Mouse (Mus musculus): ENCODE results near the gene Lgals4. TPM values are rescaled to one million over a fixed set of nuclear protein-coding genes. Genes with fewer than 3 reads are reported as not detected.

The Lgals4 gene
- polyA plus RNA-seq, 1 experiment from 2014 or later, result 6.2 TPM

GRCm38 (mm10) chr7:28796562-28796975, 37.1 kb upstream of the Lgals4 start:
- H3K9me3 ChIP-seq, result no peaks in the 10 kb centered on the region
- ATAC-seq (ENCODE audit: low read depth), result peak; percentile 67
- H3K4me1 ChIP-seq (replicated peaks), result peaks cover 9% of the 10 kb centered on the region
- 18% methylated on average over 32 of the region's 32 CpGs for WGBS
- peak overlapping the region; percentile 16 for H3K4me3 ChIP-seq
- H3K4me2 ChIP-seq, result peak overlapping the region; percentile 46
- no peaks in the 10 kb centered on the region for H3K27me3 ChIP-seq
- H3K27ac ChIP-seq (replicated peaks), result no peak overlapping the region
- peak overlapping the region; percentile 2; the same call in 1 of the 2 replicates for H3K9ac ChIP-seq
- H3K36me3 ChIP-seq, result no peaks in the 10 kb centered on the region

GRCm38 (mm10) chr7:28799994-28800393, 33.7 kb upstream of the Lgals4 start:
- no peak overlapping the region for H3K4me3 ChIP-seq
- ATAC-seq (ENCODE audit: low read depth), result no peak
- no peak overlapping the region for H3K9ac ChIP-seq
- H3K4me1 ChIP-seq (replicated peaks), result peaks cover 28% of the 10 kb centered on the region
- no peak overlapping the region for H3K4me2 ChIP-seq
- no peaks in the 10 kb centered on the region for H3K27me3 ChIP-seq
- H3K36me3 ChIP-seq, result no peaks in the 10 kb centered on the region
- WGBS, result 94% methylated on average over 9 of the region's 9 CpGs
- H3K9me3 ChIP-seq, result no peaks in the 10 kb centered on the region
- no peak overlapping the region for H3K27ac ChIP-seq (replicated peaks)

GRCm38 (mm10) chr7:28801451-28801850, 32.2 kb upstream of the Lgals4 start:
- H3K27ac ChIP-seq (replicated peaks), result peak overlapping the region; percentile 78; the same call in 1 of the 2 replicates
- no peaks in the 10 kb centered on the region for H3K9me3 ChIP-seq
- H3K36me3 ChIP-seq, result no peaks in the 10 kb centered on the region
- no peak overlapping the region for H3K4me3 ChIP-seq
- H3K4me1 ChIP-seq (replicated peaks), result peaks cover 25% of the 10 kb centered on the region
- no peak overlapping the region for H3K9ac ChIP-seq
- 72% methylated on average over 3 of the region's 3 CpGs for WGBS
- no peaks in the 10 kb centered on the region for H3K27me3 ChIP-seq
- no peak for ATAC-seq (ENCODE audit: low read depth)
- no peak overlapping the region for H3K4me2 ChIP-seq

GRCm38 (mm10) chr7:28801901-28802670, 31.6 kb upstream of the Lgals4 start:
- H3K36me3 ChIP-seq, result no peaks in the 10 kb centered on the region
- H3K9me3 ChIP-seq, result no peaks in the 10 kb centered on the region
- no peaks in the 10 kb centered on the region for H3K27me3 ChIP-seq
- peaks cover 19% of the 10 kb centered on the region for H3K4me1 ChIP-seq (replicated peaks)
- no peak overlapping the region for H3K4me2 ChIP-seq
- H3K9ac ChIP-seq, result no peak overlapping the region
- ATAC-seq (ENCODE audit: low read depth), result peak; percentile 32; the same call in 1 of the 2 replicates
- H3K4me3 ChIP-seq, result no peak overlapping the region
- H3K27ac ChIP-seq (replicated peaks), result peak overlapping the region; percentile 78
- WGBS, result 20% methylated on average over 10 of the region's 10 CpGs

- H3K9me3 ChIP-seq, result no peaks in the 10 kb centered on the region
- no peak overlapping the region for H3K4me3 ChIP-seq
- H3K36me3 ChIP-seq, result no peaks in the 10 kb centered on the region
- ATAC-seq (ENCODE audit: low read depth), result peak; percentile 32; the same call in 1 of the 2 replicates
- peaks cover 25% of the 10 kb centered on the region for H3K4me1 ChIP-seq (replicated peaks)
- peak overlapping the region; percentile 31; the same call in 1 of the 2 replicates for H3K9ac ChIP-seq
- 10% methylated on average over 10 of the region's 10 CpGs for WGBS
- H3K27me3 ChIP-seq, result no peaks in the 10 kb centered on the region
- no peak overlapping the region for H3K4me2 ChIP-seq
- H3K27ac ChIP-seq (replicated peaks), result peak overlapping the region; percentile 78
Observed at GRCm38 (mm10) chr7:28802846-28803588, 30.6 kb upstream of the Lgals4 start.

- no peak for ATAC-seq (ENCODE audit: low read depth)
- Histone ChIP-seq H3K4me3 (no peak overlapping the region), H3K4me2 (no peak overlapping the region), H3K36me3 (no peaks in the 10 kb centered on the region), H3K27ac (replicated peaks) (peak overlapping the region; percentile 78), H3K9ac (0 out of 2 replicates have a peak overlapping the region, but pooled peaks have one; percentile 31), H3K4me1 (replicated peaks) (peaks cover 29% of the 10 kb centered on the region), H3K27me3 (no peaks in the 10 kb centered on the region), H3K9me3 (no peaks in the 10 kb centered on the region)
- 44% methylated on average over 4 of the region's 4 CpGs for WGBS
Observed at GRCm38 (mm10) chr7:28803756-28804155, 29.9 kb upstream of the Lgals4 start.

GRCm38 (mm10) chr7:28806869-28807268, 26.8 kb upstream of the Lgals4 start:
- Histone ChIP-seq H3K9ac (no peak overlapping the region), H3K9me3 (no peaks in the 10 kb centered on the region), H3K4me3 (no peak overlapping the region), H3K36me3 (no peaks in the 10 kb centered on the region), H3K27ac (replicated peaks) (no peak overlapping the region), H3K4me1 (replicated peaks) (peaks cover 31% of the 10 kb centered on the region), H3K27me3 (no peaks in the 10 kb centered on the region), H3K4me2 (no peak overlapping the region)
- 63% methylated on average over 4 of the region's 4 CpGs for WGBS
- ATAC-seq (ENCODE audit: low read depth), result no peak

GRCm38 (mm10) chr7:28807641-28808220, 25.9 kb upstream of the Lgals4 start:
- no peak for ATAC-seq (ENCODE audit: low read depth)
- peaks cover 31% of the 10 kb centered on the region for H3K4me1 ChIP-seq (replicated peaks)
- no peaks in the 10 kb centered on the region for H3K9me3 ChIP-seq
- H3K4me3 ChIP-seq, result peak overlapping the region; percentile 73
- 46% methylated on average over 6 of the region's 8 CpGs for WGBS
- H3K36me3 ChIP-seq, result peaks cover 7% of the 10 kb centered on the region; the same call in 1 of the 2 replicates
- no peaks in the 10 kb centered on the region for H3K27me3 ChIP-seq
- H3K9ac ChIP-seq, result peak overlapping the region; percentile 91
- peak overlapping the region; percentile 100 for H3K27ac ChIP-seq (replicated peaks)
- peak overlapping the region; percentile 97 for H3K4me2 ChIP-seq

GRCm38 (mm10) chr7:28808221-28808941, 25.3 kb upstream of the Lgals4 start, which contains the start of gene Hnrnpl:
TSS of gene Hnrnpl (plus strand) at chr7:28808541.
- H3K4me2 ChIP-seq, result peak within 1 kb of the TSS; percentile 97
- no peaks in the 10 kb centered on the region for H3K27me3 ChIP-seq
- H3K36me3 ChIP-seq, result peaks cover 13% of the 10 kb centered on the region
- H3K9ac ChIP-seq, result peak within 1 kb of the TSS; percentile 91
- H3K4me3 ChIP-seq, result peak within 1 kb of the TSS; percentile 73
- no peak for ATAC-seq (ENCODE audit: low read depth)
- 4% methylated on average over 35 of the region's 35 CpGs for WGBS
- no peaks in the 10 kb centered on the region for H3K9me3 ChIP-seq
- peak within 1 kb of the TSS; percentile 100 for H3K27ac ChIP-seq (replicated peaks)
- peaks cover 31% of the 10 kb centered on the region for H3K4me1 ChIP-seq (replicated peaks)

GRCm38 (mm10) chr7:28808957-28809393, 24.7 kb upstream of the Lgals4 start:
- H3K4me1 ChIP-seq (replicated peaks), result peaks cover 34% of the 10 kb centered on the region
- peak; percentile 52 for ATAC-seq (ENCODE audit: low read depth)
- 1% methylated on average over 29 of the region's 32 CpGs for WGBS
- peak overlapping the region; percentile 97 for H3K4me2 ChIP-seq
- H3K27ac ChIP-seq (replicated peaks), result peak overlapping the region; percentile 100
- peak overlapping the region; percentile 73 for H3K4me3 ChIP-seq
- H3K9me3 ChIP-seq, result no peaks in the 10 kb centered on the region
- peaks cover 19% of the 10 kb centered on the region for H3K36me3 ChIP-seq
- no peaks in the 10 kb centered on the region for H3K27me3 ChIP-seq
- H3K9ac ChIP-seq, result peak overlapping the region; percentile 91

- H3K4me1 ChIP-seq (replicated peaks), result peaks cover 40% of the 10 kb centered on the region
- no peaks in the 10 kb centered on the region for H3K27me3 ChIP-seq
- H3K36me3 ChIP-seq, result peaks cover 25% of the 10 kb centered on the region
- peak overlapping the region; percentile 100 for H3K27ac ChIP-seq (replicated peaks)
- peak overlapping the region; percentile 97 for H3K4me2 ChIP-seq
- peak overlapping the region; percentile 91 for H3K9ac ChIP-seq
- ATAC-seq (ENCODE audit: low read depth), result peak; percentile 23
- WGBS, result 2% methylated on average over 35 of the region's 35 CpGs
- no peaks in the 10 kb centered on the region for H3K9me3 ChIP-seq
- H3K4me3 ChIP-seq, result peak overlapping the region; percentile 73
Observed at GRCm38 (mm10) chr7:28809401-28810089, 24.1 kb upstream of the Lgals4 start.

Measured in neural tube, embryonic 13.5 days (tissue).